Mouse (Mus musculus): Measurements from ENCODE around the gene Nlgn1.

GRCm38 (mm10) chr3:25914365-25915065 is 417.7 kb downstream of the Nlgn1 start:
- TF ChIP-seq CTCF (IDR thresholded peaks at IDR 0.05) (no peak), EP300 (IDR thresholded peaks at IDR 0.05) (no peak)

All from lung, postnatal 0 days (tissue).